Mouse (Mus musculus) brown adipose tissue, adult 24 weeks (tissue): ENCODE results near the gene Ect2. TPM values are rescaled to one million over a fixed set of nuclear protein-coding genes. Genes with fewer than 3 reads are reported as not detected.

Source experiments
- H3K27ac ChIP-seq: fragments of 200-500 bp; replicated peaks from 2 replicates; pipeline ENCODE4 v1.5.1; 2012; ENCODE audit warnings: low read depth, mild to moderate bottlenecking, low read length
- H3K4me1 ChIP-seq: fragments of 200-500 bp; 2 replicates; pipeline ENCODE4 v1.6.1; 2012; ENCODE audit warnings: low read length, mixed read lengths; ENCODE audit not compliant: control insufficient read depth, insufficient read depth, insufficient read length
- H3K4me3 ChIP-seq: fragments of 200-500 bp; 2 replicates; pipeline ENCODE4 v1.5.1; 2012; ENCODE audit warnings: low read depth, mild to moderate bottlenecking, low read length, moderate library complexity; ENCODE audit not compliant: insufficient read depth
- polyA plus RNA-seq: library from polyadenylated mRNA; stranded (reverse); fragments of >200 nt; gene quantifications from 2 replicates; pipeline ENCODE4 v1.2.4, GENCODE M21; 2012; ENCODE audit not compliant: missing spikeins, insufficient read depth, insufficient read length

Gene Ect2
- polyA plus RNA-seq, 1 experiment = 0.79 TPM

GRCm38 (mm10) chr3:27140101-27140500, 13.6 kb downstream of the Ect2 start:
- H3K4me1 ChIP-seq = no peaks in the 10 kb centered on the region
- no peak overlapping the region for H3K27ac ChIP-seq
- H3K4me3 ChIP-seq = no peak overlapping the region

- Histone ChIP-seq H3K27ac (no peak overlapping the region), H3K4me1 (no peaks in the 10 kb centered on the region), H3K4me3 (no peak overlapping the region)
These were observed 31.7 kb downstream of the Ect2 start for GRCm38 (mm10) chr3:27121864-27122450.

GRCm38 (mm10) chr3:27120932-27121331, 32.7 kb downstream of the Ect2 start:
- Histone ChIP-seq H3K4me3 (no peak overlapping the region), H3K27ac (no peak overlapping the region), H3K4me1 (no peaks in the 10 kb centered on the region)

- Histone ChIP-seq H3K4me3 (no peak overlapping the region), H3K27ac (no peak overlapping the region), H3K4me1 (no peaks in the 10 kb centered on the region)
These were observed 35.5 kb downstream of the Ect2 start for GRCm38 (mm10) chr3:27118227-27118626.

GRCm38 (mm10) chr3:27110860-27111259, 42.8 kb downstream of the Ect2 start:
- H3K4me1 ChIP-seq = no peaks in the 10 kb centered on the region
- H3K27ac ChIP-seq = no peak overlapping the region
- no peak overlapping the region for H3K4me3 ChIP-seq

- H3K27ac ChIP-seq = no peak overlapping the region
- no peak overlapping the region for H3K4me3 ChIP-seq
- no peaks in the 10 kb centered on the region for H3K4me1 ChIP-seq
These were observed 44.6 kb downstream of the Ect2 start for GRCm38 (mm10) chr3:27109109-27109508.

- no peak overlapping the region for H3K4me3 ChIP-seq
- no peak overlapping the region for H3K27ac ChIP-seq
- H3K4me1 ChIP-seq = no peaks in the 10 kb centered on the region
These were observed 46.5 kb downstream of the Ect2 start for GRCm38 (mm10) chr3:27107142-27107541.

GRCm38 (mm10) chr3:27102965-27103364, 50.7 kb downstream of the Ect2 start:
- Histone ChIP-seq H3K4me1 (no peaks in the 10 kb centered on the region), H3K4me3 (no peak overlapping the region), H3K27ac (no peak overlapping the region)

- Histone ChIP-seq H3K27ac (no peak overlapping the region), H3K4me1 (no peaks in the 10 kb centered on the region), H3K4me3 (no peak overlapping the region)
These were observed 55.0 kb downstream of the Ect2 start for GRCm38 (mm10) chr3:27098633-27099032.

GRCm38 (mm10) chr3:27086221-27086620, 67.5 kb downstream of the Ect2 start:
- H3K27ac ChIP-seq = no peak overlapping the region
- no peak overlapping the region for H3K4me3 ChIP-seq
- H3K4me1 ChIP-seq = no peaks in the 10 kb centered on the region

- no peak overlapping the region for H3K27ac ChIP-seq
- no peak overlapping the region for H3K4me3 ChIP-seq
- no peaks in the 10 kb centered on the region for H3K4me1 ChIP-seq
These were observed 72.2 kb downstream of the Ect2 start for GRCm38 (mm10) chr3:27081229-27082060.

- no peak overlapping the region for H3K4me3 ChIP-seq
- no peaks in the 10 kb centered on the region for H3K4me1 ChIP-seq
- H3K27ac ChIP-seq = no peak overlapping the region
These were observed 73.5 kb downstream of the Ect2 start for GRCm38 (mm10) chr3:27080061-27080770.

GRCm38 (mm10) chr3:27073884-27074283, 79.8 kb downstream of the Ect2 start:
- Histone ChIP-seq H3K4me1 (no peaks in the 10 kb centered on the region), H3K4me3 (no peak overlapping the region), H3K27ac (no peak overlapping the region)

- no peak overlapping the region for H3K27ac ChIP-seq
- no peaks in the 10 kb centered on the region for H3K4me1 ChIP-seq
- no peak overlapping the region for H3K4me3 ChIP-seq
These were observed 82.0 kb downstream of the Ect2 start for GRCm38 (mm10) chr3:27071706-27072105.

- H3K27ac ChIP-seq = no peak overlapping the region
- no peak overlapping the region for H3K4me3 ChIP-seq
- no peaks in the 10 kb centered on the region for H3K4me1 ChIP-seq
These were observed 83.3 kb downstream of the Ect2 start for GRCm38 (mm10) chr3:27070340-27070739.
